Mouse (Mus musculus): ENCODE measurements around the gene Map4k3.

DNA sequence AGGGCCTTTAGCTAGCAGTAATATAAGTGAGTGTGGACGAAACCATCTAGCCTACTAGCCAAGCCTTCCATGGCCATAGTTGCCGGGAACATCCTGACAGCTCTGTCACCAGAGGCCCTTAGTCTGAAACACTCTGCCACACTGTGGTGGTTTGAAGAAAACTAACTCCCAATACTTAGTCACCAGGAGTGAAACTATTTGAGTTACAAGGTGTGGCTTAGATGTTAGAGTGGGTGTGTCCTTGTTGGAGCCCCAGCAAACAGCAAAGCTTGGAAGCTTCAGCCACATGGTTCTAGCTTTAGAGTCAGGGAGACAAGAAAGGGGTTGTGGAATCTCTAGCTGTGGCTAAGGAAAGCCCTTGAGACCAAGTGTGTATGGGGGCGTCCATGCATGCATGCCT is 97.3 kb downstream of the Map4k3 start:
- TF ChIP-seq CTCF (conservative IDR thresholded peaks at IDR 0.05; ENCODE audit: low read length) (no peak), POU5F1 (IDR thresholded peaks at IDR 0.05; ENCODE audit: borderline replicate concordance, low read length) (no peak)
